Mouse (Mus musculus) T-helper 17 cell (primary cell): Measurements from ENCODE around the gene Mn1.

ENCODE experiments used
- in situ Hi-C, 2 experiments: fragments of 300-600 bp; cut with MboI, MseI; formaldehyde crosslinking; loops; 1 replicate in 1 of 2; 2 replicates in 1 of 2; pipeline ENCODE4 v1.15.1; 2025; ENCODE audit warnings: high pct_unique_total_duplicates in 2 of 2

Mn1 gene

DNA sequence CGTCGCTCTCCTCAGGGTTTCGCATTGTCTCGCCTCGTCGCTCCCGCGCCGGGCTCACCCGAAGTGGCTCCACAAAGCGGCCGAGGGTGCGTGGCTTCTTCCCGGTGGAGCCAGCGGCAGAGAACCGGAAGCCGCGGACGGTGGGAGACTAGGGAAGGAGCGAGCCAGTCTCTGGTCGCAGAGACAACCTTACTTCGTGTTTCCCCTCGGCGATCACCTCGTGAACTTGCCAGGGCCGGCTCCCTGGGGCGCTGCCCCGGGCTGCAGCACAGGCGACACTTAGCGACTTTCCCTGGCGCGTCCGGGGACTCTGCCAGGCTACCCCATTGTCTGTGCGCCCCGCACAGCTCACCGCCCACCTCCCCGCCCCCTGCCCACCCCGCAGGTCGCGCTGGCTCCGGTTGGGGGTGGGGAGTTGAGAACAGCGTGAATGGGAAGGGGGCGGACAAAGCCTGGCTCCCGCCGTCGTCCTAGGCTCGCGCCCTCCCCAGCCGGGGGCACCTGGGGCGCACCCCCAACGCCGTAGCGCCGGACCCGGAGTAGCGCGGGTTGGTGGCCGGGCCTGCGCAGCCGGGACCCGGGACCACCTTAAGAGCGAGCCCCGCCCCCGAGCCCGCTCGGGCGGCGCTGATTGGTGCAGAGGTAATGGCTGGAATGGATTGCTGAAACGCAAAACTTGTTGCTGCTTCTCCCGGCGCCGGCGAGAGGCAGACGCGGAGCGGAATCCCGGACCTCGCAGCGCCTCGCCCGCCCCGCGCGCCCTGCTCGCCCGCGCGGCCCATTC, at the start of gene Mn1:
TSS of gene Mn1 (plus strand) at position 772 of the 784 bp plus-strand sequence.
- in situ Hi-C loops = loop anchor here (10.0 to 25.0 kb wide), 2 partner anchors 746 to 758 kb away; no protein-coding TSS in a partner anchor

DNA sequence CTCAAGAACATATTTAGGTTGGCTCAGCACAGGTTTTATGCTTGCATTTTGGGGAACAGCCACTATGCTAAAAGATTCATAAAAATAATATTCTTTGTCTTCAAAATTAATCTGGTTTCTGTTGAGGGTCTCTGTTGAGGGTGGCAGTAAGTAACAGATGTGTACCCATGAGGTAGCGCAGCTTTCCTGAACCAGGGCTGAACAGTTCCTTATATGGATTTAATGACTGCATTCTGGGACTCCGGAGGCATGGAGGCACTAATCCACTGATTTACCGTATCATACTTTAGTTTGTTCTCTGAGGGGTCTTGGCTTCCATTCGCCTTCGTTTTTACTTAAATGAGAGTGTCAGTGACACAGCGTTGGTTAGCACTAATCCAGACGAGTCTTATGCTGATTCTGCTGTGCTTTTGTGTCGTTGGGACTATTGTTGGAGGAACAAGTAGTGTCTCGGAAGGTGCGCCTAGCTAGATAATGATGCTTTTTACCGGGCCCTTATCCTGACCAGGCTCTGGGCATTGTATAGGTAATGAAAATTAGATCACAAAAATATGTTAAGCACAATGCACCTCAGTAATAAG, 49.1 kb upstream of the Mn1 start:
- in situ Hi-C loops = no loop called here

DNA sequence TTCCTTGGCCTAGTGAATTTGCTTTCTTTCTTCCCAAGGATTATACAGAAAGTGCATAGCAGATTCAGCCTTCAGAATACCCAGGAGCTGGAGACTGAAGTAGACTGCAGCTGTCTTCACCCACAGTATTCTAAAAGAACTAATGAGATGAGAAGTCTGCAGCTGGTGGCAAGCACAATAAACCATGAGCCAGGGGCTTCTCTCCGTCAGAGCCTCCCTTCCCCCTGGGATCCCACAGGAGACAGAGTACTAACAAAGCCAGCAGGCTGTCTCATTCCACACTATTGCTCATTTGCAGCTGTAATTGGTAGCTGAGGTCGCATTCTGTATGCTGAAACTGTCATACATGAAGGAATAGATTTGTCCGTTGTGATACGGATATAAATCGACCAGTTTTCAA, 48.6 kb upstream of the Mn1 start:
- in situ Hi-C loops = no loop called here

DNA sequence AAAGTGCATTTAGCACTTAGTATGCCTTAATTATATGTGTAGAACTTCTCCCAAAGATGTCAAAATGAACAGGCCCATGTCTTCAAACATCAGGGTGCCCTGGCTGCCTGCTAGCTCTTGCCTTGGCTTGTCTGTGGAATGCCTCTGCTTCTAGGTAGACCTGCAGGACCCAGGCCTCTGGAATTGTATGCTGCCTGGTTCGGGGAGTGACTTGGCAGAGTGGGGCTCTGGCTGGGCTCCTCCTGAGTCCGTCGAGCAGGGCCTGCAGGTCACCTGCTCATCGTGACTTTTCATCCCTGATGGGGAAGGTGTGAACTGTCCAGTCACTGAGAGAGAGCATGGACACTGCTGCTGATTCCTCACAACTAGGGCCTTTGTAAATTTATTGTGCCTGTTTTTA, 41.5 kb upstream of the Mn1 start:
- in situ Hi-C loops = no loop called here

DNA sequence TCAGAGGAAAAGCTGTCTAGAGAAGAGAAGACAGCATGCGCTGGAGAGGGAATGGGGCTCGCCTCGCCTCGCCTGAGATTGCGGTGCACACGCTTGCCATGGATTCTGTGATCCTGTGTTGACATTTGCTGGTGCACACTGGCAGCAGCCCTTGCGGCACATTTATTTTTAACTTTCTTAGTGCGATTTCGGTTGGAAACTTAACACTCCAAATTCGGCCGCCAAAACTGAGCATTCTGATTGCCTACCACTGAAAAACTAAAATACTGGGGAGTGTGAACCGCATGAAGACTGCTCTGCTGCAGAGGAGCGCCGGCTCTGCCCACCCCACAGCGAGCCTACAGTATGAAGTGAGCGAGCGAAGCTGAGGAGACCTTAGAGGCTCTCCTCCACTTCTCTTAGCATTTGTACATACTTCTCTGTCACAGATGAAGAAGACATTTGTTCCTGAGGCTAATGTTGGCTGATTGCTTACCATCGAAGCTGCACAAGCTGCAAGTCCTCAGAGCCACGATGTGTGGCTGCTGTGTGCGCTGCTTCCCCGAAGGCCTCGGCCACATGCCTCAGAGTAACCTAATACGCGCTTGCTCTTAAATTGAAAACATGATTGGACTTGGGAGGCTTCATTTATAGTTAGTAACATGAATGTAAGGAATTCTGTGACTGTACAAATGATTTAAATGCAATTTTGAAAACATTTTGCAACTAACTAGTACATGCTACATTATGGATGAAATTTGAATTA, 40.7 kb upstream of the Mn1 start:
- in situ Hi-C loops = no loop called here

DNA sequence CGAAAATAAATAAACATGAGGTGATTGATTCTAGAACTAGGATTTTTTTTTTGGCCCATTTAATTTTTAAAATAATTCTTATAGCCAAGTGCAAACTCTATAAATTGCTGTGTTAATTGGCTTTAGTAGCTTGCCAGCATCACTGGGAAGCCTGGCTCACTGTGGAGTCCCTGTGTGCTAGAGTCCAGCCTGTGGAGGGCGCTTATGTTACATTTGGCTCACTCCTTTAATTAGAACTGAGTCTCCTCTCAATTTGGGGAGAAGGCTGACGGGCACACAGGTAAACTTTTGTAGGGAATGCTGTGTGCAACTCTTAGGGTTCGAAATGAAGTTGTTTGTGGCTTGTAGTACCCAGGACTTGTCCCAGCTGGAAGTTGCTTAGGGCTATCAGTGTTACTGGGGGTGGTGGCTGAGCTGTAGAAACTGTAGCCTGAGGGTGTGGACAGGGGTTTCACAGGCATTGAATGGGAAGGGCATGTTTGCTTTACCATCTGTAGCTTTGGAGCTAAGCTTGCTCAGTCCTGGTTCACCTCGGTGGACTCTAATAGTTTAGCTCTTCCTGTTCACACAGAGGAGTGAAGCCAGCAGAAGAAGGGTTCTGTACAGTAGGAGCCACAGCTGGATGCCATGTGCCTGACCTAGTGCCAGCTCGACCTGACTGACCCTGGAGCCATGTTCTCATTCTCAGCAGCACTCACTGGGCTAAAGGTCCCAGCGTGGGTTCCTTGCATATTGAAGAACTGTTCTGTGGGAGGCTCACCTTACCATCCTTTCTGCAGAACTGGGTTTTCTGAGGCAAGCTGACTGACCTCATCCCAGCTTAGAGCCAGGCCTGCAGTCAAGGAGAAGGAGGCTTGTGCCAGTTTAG, 38.8 kb upstream of the Mn1 start:
- in situ Hi-C loops = no loop called here

DNA sequence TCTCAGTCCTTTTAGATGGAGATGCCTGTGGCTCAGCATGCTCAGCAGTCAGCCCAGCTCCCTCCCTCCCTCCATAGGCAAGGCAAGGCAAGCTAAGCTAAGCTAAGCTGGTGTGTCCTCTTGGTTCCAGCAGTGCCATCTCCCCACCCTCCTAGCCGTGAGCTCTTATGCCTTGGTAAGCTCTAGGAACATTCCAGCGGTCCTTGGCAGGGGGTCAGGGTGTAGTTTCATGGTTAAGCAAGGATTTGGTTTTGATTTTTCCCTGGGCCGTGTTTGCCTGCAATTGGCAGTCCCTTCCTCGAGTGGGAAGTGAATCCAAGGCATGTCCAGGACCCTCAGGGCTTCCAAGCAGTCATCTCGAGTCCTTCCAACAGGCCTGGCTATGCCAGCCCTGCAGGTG, 33.8 kb upstream of the Mn1 start:
- in situ Hi-C loops = no loop called here

DNA sequence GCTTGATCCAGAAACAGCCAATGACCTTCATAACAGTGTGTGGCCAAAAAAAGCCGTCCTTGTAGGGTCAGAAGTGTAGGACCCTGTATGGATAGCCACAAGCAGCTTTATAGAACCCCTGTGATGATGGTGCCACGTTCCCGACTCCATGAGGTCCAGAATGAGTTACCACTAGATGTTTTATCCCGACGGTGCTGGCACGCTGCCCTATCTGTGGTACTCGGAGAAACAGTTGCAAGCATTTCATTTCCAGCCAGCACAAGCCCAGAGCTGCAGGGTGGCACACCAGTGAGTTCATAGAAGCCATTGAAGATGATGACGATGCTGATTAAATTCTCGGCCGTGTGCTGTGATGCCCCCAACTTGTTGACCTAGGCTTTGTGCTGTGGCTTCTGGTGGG, 26.3 kb upstream of the Mn1 start:
- in situ Hi-C loops = no loop called here

DNA sequence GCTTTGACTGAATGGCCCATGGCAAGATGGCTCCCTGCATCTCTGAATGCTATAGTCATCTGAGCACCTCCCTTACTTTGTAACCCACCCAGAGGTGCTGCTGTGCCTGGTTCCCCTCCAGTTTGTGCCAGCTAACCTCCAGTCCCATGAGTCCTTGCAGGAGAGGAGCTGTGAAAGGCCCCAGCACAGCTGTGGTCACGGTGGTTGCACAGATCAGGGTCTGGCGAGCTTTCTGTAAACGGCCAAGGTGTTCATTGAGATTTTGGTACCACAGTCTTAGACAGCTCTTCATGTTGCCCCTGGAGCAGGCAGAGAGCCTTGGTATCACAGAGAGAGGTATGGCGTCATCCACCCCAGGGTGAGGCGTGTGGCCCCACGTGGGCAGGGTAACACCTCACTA, 25.7 kb upstream of the Mn1 start:
- in situ Hi-C loops = no loop called here

DNA sequence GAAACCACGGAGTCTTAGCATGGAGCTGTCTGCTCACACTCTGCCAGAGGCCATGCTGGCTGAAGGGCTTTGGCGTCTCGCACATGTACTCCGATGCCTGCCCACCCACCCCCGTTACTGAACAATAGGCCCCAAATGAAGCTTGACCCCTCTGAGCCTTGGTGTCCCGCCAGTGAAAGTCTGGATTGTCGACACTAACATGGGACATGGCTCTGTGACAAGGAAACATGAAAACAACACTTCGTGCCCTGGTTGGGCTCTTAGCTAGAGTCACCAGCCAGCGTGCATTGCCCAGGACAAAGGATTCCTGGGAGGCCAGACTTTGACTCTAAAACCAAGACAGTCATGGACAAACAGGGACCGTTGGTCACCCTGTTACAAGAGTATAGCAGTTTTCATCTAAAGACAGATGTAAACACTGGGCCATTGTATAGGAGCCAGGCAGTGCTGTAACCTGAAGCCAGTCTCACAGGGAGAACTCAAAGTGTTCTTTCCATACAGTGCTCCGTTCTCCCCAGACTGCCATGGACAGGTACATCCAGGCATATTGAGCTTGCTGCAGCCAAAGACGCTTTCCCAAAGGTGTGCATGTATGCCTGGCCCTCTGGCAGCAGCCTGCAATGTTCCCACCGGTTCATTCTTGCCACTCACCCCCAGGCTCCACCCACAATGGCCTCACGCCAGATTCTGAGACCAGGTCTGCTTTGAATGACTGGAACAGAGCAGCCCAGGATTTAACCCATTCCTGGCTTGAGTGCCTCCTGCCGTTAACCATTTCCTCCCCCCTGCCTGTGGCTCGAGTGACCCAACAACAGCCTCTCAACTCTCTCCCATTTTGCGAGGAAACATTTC, 23.6 kb upstream of the Mn1 start:
- in situ Hi-C loops = no loop called here

DNA sequence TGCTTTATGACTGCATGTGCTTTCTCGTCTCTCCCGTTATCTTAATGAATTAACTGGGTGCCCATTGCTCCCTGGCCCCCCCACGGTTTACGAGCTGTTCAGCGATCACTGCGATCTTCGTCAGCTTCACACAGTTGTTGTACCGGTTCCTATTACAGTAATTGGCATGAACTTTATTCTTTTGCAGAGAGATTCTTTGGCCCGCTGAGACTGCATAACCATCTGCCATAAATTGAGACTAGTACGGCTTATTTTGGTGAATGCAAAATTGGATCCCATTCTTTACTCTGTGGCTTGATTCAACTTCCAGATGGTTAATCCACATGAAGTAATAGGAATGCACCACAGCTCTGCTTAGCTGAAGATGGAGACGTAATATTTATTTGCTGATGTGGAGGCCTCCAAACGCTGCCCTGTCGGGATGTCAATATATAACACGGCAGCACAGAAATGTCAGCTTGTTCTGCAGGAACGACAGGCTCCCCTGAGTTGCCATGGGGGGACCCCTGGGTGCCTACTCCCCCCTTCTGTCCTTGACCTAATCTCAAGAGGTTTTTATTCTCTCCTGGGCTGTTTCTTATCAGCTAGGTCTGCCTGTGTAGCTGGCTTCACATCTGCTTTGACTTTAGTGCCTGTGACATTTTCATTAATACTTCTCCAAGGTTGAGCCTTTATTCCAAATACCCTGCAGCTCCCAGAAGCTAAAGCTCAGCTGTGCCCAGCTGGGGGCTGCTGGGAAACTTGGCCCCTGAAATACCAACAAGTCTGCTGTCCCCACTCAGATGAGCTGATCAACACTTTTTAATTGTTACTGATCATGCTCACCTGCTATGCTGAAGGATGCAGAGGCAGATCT, 22.7 kb upstream of the Mn1 start:
- in situ Hi-C loops = no loop called here

DNA sequence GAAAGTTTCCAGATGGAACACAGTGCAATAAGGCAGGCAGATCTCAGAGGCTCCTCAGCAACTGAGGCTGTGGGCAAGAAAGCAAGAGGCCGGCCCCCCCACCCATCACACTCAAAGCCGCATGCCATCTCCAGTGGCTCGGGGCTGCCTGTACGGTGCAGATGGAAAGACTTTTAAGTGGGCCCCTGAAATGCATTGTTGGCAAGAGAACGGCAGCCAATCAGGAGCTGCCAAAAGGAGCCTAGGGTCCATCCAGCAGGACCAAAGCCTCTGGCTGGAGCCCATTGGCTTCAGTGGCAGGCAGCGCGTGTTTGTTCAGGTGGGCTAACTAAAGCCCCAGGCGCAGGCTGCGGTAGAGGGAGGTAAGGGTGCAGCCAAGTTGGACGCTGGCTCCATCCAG, 21.4 kb upstream of the Mn1 start:
- in situ Hi-C loops = no loop called here

DNA sequence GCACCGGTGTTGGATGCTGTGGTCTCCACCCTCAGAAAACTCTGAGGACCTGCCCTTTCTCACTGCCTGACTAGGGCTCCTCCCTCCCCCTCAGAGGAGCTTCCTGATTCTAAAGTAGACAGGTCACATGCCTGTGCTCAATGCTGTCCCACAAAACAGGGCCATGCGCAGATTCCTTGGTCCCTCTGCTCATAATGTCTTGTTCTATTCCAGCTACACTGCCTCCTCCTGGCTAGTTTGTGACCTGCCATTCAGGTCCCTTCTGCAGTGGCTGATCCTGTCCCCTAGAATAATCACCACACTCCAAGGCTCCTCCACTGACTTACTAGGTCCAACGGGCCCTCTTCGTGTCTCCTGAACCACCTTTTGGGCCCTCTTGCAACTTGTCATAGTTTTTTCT, 21.0 kb upstream of the Mn1 start:
- in situ Hi-C loops = no loop called here

DNA sequence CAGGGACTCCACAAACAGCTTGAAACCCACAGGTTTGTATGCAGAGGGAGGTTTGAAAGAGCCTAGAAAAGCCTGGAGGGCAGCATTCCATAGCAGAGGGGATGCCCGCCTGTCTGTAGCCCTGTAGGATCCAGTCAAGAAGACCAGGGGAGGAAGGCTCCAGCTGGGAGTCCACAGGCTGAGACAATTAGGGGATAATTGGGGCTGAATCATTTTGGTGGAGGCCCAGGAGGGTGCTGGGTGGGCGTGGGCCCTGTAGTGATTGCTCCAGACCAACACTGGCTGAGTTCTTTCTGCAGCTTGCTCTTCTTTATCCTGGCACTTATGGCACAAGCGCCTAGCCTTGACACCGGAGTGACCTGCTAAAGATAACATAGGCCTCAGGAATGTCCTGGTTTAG, 18.7 kb upstream of the Mn1 start:
- in situ Hi-C loops = no loop called here

DNA sequence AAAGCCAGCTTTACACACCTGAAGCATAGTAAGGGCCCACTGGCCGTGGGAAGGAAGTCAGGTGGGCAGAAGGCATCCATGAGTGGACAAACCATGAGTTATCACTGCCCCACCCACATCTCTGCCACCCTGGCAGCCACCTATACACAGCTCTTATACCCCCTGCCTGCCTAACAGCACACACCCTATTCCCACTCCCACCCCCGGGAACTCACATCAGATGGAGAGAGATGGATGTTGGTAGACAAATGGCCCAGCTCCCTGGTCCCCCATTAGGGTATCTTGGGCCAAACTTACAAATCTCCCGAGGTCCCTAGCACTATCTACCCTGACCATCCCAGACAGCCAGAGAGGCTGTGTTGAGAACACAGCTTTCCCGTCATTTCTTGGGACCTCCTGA, 17.9 kb upstream of the Mn1 start:
- in situ Hi-C loops = no loop called here

DNA sequence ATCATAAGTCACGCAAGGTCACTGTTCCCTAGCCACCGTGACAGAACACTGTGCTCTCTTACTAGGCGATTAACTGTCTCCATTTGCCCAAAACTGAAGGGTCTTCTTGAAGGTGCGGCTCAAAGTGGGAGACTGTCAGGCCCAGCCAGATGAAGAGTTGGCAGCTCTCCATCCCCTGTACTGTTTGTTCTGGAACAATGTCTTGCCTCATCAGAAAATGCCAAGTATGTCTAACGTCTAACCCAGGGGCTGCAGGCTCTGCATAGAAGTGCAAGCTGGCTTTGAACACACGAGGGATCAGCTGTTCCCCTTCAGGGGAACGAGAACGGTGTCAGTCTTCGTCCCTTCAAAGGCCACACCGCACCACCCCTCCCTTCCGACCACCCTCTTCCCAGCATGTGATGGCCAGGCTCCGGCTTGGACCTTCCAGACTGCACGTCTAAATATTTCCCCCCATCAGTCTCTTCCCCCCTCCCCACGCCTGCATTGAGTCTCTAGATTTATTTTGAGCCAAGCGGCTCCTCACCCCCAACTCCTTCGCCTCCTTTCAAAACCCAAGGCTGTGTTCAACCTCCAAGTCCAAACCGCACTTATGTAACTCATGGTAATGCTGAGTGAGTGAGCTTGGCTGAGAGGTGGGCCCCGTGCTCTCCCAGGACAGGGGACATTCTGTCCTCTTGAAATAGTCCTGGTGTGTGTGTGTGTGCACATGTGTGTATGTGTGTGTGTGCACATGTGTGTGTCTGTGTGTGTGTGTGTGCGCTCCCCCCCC, 15.1 kb upstream of the Mn1 start:
- in situ Hi-C loops = loop anchor here in 1 of 2 experiments (25.0 kb wide), 1 partner anchor 760 kb away; no protein-coding TSS in a partner anchor

DNA sequence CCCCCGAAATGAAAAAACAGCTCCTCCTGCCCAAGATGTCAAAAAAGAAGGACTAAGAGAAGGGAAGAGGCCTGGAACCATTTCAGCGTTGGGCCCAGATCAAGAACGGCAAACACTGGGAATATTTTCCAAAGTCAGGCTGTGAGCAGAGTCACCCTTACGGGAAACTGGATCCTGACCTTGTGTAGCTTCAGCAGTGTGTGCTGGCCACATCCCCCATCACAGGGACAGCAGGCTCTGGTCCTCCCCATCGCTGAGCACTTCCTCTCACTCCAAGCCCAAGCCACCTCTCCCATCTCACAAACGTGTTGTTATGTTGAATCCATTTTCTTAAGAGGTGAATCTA, 14.5 kb upstream of the Mn1 start:
- in situ Hi-C loops = loop anchor here in 1 of 2 experiments (25.0 kb wide), 1 partner anchor 760 kb away; no protein-coding TSS in a partner anchor

DNA sequence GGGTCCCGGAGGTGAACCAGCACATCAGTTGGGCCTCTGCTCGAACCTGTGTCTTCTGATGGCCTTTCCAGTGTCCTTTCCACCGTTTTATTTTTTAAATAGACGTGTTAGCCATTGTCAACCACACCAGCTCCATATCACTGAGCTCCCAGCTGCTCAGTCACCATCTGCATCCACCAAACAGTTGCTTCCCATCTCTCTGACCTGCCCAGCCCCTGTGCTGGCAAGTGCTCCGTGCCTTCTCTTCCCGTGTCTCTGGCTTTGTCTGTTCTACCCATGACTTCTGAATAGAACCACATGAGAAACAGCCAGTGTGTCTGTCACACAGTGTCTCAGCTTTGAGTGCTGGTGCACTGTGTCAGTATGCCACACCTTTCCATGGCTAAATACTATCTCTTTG, 12.4 kb upstream of the Mn1 start:
- in situ Hi-C loops = loop anchor here in 1 of 2 experiments (25.0 kb wide), 1 partner anchor 758 kb away; no protein-coding TSS in a partner anchor
